Mouse (Mus musculus) midbrain, embryonic 12.5 days (tissue): ENCODE measurements at regions not wholly inside any gene's neighbourhood (a gene's known extent, or its start where the extent isn't known, plus 50 kb on each side); places are given as distances from the start of the nearest gene placed in this dataset.

Experiments
- ATAC-seq: fragments of 200-750 bp; cut with Nextera tagmentation; 2 replicates; pipeline ENCODE4 v1.8.0; 2017; ENCODE audit warnings: low read depth, moderate TSS enrichment, moderate library complexity; ENCODE audit not compliant: low FRiP score
- H3K27ac ChIP-seq: fragments of 300-500 bp; sonication (generic); replicated peaks from 2 replicates; pipeline ENCODE4 v1.5.1; 2016; ENCODE audit warnings: mild to moderate bottlenecking
- H3K27me3 ChIP-seq: fragments of 300-500 bp; sonication (generic); 2 replicates; pipeline ENCODE4 v1.6.1; 2016; ENCODE audit warnings: mild to moderate bottlenecking
- H3K36me3 ChIP-seq: fragments of 300-500 bp; sonication (generic); 2 replicates; pipeline ENCODE4 v1.6.1; 2016
- H3K4me1 ChIP-seq: fragments of 300-500 bp; sonication (generic); 2 replicates; pipeline ENCODE4 v1.6.1; 2016
- H3K4me2 ChIP-seq: fragments of 300-500 bp; sonication (generic); replicated peaks from 2 replicates; pipeline ENCODE4 v1.6.1; 2016; ENCODE audit warnings: mild to moderate bottlenecking, moderate library complexity
- H3K4me3 ChIP-seq: fragments of 300-500 bp; sonication (generic); 2 replicates; pipeline ENCODE4 v1.5.1; 2016; ENCODE audit warnings: mild to moderate bottlenecking
- H3K9ac ChIP-seq: fragments of 300-500 bp; sonication (generic); replicated peaks from 2 replicates; pipeline ENCODE4 v1.6.1; 2016; ENCODE audit warnings: mild to moderate bottlenecking, moderate library complexity
- H3K9me3 ChIP-seq: fragments of 300-500 bp; sonication (generic); 2 replicates; pipeline ENCODE4 v1.6.1; 2016; ENCODE audit warnings: mild to moderate bottlenecking
- WGBS: fragments of 180-500 bp; shearing (Covaris S2); methylation state at CpG from one replicate; pipeline ENCODE4 v1.1.7; 2016; 5-methylcytosine and 5-hydroxymethylcytosine counted together

DNA sequence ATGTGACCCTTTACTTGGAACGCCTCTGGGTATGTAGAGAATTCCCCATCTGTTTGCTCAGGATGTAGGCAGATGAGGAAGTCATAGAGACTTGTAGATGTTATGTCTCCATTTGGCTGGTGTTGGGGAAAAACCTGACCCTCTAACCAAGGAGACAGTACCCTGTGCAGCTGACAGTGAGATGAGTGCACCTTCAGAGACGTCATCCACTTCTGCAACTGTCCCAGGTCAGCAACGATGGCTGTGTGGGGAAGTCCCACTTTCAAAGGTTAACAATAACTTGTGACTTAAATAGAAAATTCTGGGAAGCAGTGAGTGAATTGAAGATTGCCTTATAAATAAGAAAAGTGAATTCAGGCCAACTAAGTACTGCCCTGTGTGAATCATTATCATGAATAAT is 52.3 kb upstream of the Rbpj start:
- no peak overlapping the region for H3K4me3 ChIP-seq
- H3K4me1 ChIP-seq: no peaks in the 10 kb centered on the region
- H3K4me2 ChIP-seq: no peak overlapping the region
- no peaks in the 10 kb centered on the region for H3K9me3 ChIP-seq
- no peak for ATAC-seq
- 92% methylated on average over 3 of the region's 3 CpGs for WGBS
- no peaks in the 10 kb centered on the region for H3K27me3 ChIP-seq
- H3K36me3 ChIP-seq: no peaks in the 10 kb centered on the region
- no peak overlapping the region for H3K9ac ChIP-seq
- no peak overlapping the region for H3K27ac ChIP-seq

DNA sequence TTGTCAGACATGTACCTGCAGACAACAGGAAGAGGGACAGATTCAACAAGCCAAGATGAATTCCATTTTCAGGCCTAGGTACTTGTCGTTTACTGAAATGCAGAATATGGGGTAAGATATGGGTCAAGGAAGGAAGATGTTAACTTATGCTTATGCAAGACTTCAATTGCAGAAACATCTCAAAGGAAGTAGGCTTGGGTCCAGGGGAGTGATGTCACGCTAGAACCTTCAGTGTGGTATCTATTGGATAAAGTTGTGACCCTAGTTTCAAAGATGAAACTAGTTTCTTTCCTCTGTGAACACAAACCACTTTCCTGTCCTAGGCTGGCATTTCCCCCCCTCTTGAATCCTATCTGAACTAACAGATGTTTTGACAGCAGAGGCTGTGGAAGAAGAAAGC is 50.5 kb upstream of the Rbpj start:
- Histone ChIP-seq H3K4me1 (no peaks in the 10 kb centered on the region), H3K27me3 (no peaks in the 10 kb centered on the region), H3K36me3 (no peaks in the 10 kb centered on the region), H3K4me3 (no peak overlapping the region), H3K9me3 (no peaks in the 10 kb centered on the region), H3K4me2 (no peak overlapping the region), H3K27ac (no peak overlapping the region), H3K9ac (no peak overlapping the region)
- ATAC-seq: no peak
- 90% methylated on average over 2 of the region's 2 CpGs for WGBS
